Mouse (Mus musculus) right cerebral cortex, adult 18-20 months (tissue): Measurements from ENCODE around the gene Alg12.
"Not testable (repeated sequence)": the region's sequence is repeated elsewhere in the genome, so short reads cannot be mapped to it uniquely, and the experiment has no call there.

ENCODE experiments used
- DNase-seq: peaks from one replicate; pipeline ENCODE4 v3.0.0; 2022; ENCODE audit warnings: mixed read lengths

Alg12 gene

DNA sequence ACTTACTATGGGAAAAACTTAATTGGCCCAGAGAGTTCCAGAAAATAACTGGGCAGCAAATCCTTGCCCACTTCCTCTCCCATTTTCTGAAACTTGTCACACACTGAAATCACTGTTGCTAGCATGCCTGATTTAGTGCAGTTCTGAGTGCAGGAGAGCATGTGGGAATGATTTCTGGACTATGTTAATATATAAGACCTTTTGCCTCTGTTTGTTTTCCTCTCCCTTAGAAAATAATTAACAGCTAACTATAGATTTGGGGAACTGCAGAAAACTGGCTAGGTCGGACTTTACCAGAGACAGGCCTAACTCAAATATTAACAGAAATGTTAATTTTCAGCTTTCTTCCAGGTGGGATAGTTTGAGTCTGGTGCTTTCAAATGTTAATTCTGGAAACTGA, 50.6 kb downstream of the Alg12 start:
- DNase-seq = no peak

DNA sequence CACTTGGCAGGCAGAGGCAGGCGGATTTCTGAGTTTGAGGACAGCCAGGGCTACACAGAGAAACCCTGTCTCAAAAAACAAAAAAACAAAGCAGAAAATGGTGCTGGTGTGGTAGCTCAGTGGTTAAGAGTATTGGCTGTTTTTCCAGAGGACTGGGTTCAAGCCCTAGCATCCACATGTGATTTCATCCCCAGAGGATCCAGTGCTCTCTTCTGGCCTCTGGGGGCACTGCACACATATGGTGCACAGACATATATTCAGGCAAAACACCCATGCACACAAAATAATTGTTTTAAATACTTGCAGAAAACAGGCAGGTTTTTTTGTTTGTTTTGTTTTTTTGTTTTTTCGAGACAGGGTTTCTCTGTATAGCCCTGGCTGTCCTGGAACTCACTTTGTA, 53.0 kb downstream of the Alg12 start:
- DNase-seq = not testable (repeated sequence)

DNA sequence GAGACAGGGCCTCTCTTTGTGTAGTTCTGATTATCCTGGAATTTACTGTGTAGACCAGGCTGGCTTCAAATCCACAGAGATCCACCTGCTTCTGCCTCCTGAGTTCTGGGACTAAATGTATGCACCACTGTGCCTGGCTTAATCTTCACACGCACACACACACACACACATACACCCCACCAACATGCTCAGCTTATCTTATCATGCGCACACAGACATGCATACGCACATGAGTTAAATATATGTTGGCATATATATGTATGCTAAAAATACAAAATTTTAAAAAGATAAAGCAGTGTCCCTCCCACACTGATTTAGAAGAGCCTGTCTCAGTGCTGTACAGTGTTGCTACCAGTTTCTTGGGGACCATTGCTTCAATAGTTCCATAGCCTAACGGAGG, 57.6 kb downstream of the Alg12 start:
- DNase-seq = no peak

DNA sequence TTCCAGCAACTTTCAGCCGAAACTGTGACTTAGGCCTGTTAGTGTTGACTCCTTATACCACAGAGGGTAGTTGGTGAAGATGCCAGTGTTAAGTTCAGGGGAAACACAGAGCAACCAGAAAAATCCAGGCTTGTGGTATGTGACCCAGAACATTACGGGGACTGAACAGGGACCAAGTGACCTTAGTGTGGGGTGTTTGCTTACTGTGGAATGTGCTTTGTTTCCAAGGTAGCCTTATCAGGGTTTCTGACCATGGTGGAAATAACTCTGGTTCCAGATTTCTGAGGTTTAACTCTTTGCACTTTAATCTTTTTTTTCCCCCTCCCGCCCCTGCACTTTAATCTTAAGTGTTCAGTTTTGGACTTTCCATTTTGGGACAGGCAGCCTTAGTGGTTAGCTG, 61.1 kb downstream of the Alg12 start:
- DNase-seq = no peak

DNA sequence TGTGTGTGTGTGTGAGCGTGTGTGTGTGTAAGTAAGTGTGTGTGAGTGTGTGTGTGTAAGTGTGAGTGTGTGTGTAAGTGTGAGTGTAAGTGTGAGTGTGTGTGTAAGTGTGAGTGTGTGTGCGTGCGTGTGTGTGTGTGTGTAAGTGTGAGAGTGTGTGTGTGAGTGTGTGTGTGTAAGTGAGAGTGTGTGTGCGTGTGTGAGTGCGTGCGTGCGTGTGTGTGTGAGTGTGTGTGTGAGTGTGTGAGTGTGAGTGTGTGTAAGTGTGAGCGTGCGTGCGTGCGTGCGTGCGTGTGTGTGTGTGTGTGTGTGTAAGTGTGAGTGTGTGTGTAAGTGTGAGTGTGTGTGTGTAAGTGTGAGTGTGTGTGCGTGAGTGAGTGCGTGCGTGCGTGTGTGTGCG, 63.4 kb downstream of the Alg12 start:
- DNase-seq = no peak
